Mouse (Mus musculus) stomach, postnatal 0 days (tissue): Measurements from ENCODE around the gene Defb11. TPM values are rescaled to one million over a fixed set of nuclear protein-coding genes. Genes with fewer than 3 reads are reported as not detected.
"Not testable (repeated sequence)": the region's sequence is repeated elsewhere in the genome, so short reads cannot be mapped to it uniquely, and the experiment has no call there.

Source experiments
- ATAC-seq: fragments of 200-750 bp; cut with Nextera tagmentation; 2 replicates; pipeline ENCODE4 v1.8.0; 2017; ENCODE audit not compliant: low FRiP score, low TSS enrichment
- DNase-seq: peaks from one replicate; pipeline ENCODE4 v3.0.0-alpha.2; 2016; ENCODE audit warnings: low spot score
- H3K27ac ChIP-seq: fragments of 300-500 bp; sonication (generic); replicated peaks from 2 replicates; pipeline ENCODE4 v1.5.1; 2014; ENCODE audit warnings: mild to moderate bottlenecking, control low read depth
- H3K27me3 ChIP-seq: fragments of 300-500 bp; sonication (generic); 2 replicates; pipeline ENCODE4 v1.6.1; 2014; ENCODE audit warnings: low read length; ENCODE audit not compliant: control insufficient read depth, insufficient read depth
- H3K36me3 ChIP-seq: fragments of 300-500 bp; sonication (generic); 2 replicates; pipeline ENCODE4 v1.6.1; 2014; ENCODE audit warnings: low read length, mixed read lengths; ENCODE audit not compliant: control insufficient read depth, insufficient read depth
- H3K4me1 ChIP-seq: fragments of 300-500 bp; sonication (generic); replicated peaks from 2 replicates; pipeline ENCODE4 v1.6.1; 2014; ENCODE audit warnings: antibody characterized with exemption; ENCODE audit not compliant: control insufficient read depth, insufficient read depth
- H3K4me2 ChIP-seq: fragments of 300-500 bp; sonication (generic); replicated peaks from 2 replicates; pipeline ENCODE4 v1.6.1; 2014; ENCODE audit warnings: low read depth, mild to moderate bottlenecking, control low read depth, moderate library complexity
- H3K4me3 ChIP-seq: fragments of 300-500 bp; sonication (generic); 2 replicates; pipeline ENCODE4 v1.5.1; 2014; ENCODE audit warnings: low read depth, low read length, control low read depth
- H3K9ac ChIP-seq: fragments of 300-500 bp; sonication (generic); 2 replicates; pipeline ENCODE4 v1.6.1; 2014; ENCODE audit warnings: mild to moderate bottlenecking, low read length, control low read depth, mixed read lengths
- H3K9me3 ChIP-seq: fragments of 300-500 bp; sonication (generic); 2 replicates; pipeline ENCODE4 v1.6.1; 2016; ENCODE audit warnings: low read length; ENCODE audit not compliant: control insufficient read depth
- CTCF ChIP-seq: IDR thresholded peaks from 2 replicates; pipeline ENCODE4 v1.5.1; 2016; ENCODE audit warnings: antibody characterized with exemption, low read depth, mild to moderate bottlenecking, moderate library complexity
- EP300 ChIP-seq: optimal IDR thresholded peaks from 2 replicates; pipeline ENCODE3; 2016; ENCODE audit warnings: antibody characterized with exemption
- WGBS: fragments of 180-500 bp; shearing (Covaris S2); extraction: QIAGEN DNeasy Blood & Tissue Kit; methylation state at CpG from one replicate; pipeline ENCODE4 v1.1.7; 2014; 5-methylcytosine and 5-hydroxymethylcytosine counted together
- polyA plus RNA-seq: library from polyadenylated mRNA; unstranded; fragments of >200 nt; fragmentation: Nextera tagmentation; extraction: Ambion mirVana; gene quantifications from 2 replicates; pipeline ENCODE4 v1.2.1, GENCODE M21; 2015

Defb11 gene
- polyA plus RNA-seq, 1 experiment from 2014 or later: not detected

GRCm38 (mm10) chr8:21915625-21916024, 9.4 kb upstream of the Defb11 start:
- WGBS: 85% methylated on average over 3 of the region's 3 CpGs

GRCm38 (mm10) chr8:21912554-21912953, 6.3 kb upstream of the Defb11 start:
- ATAC-seq: no peak
- TF ChIP-seq CTCF: no peak
- no peak for TF ChIP-seq EP300
- Histone ChIP-seq H3K27ac (no peak overlapping the region), H3K9me3 (no peaks in the 10 kb centered on the region), H3K4me3 (no peak overlapping the region), H3K36me3 (no peaks in the 10 kb centered on the region), H3K4me1 (no peaks in the 10 kb centered on the region), H3K4me2 (no peak overlapping the region), H3K9ac (no peak overlapping the region), H3K27me3 (no peaks in the 10 kb centered on the region)
- DNase-seq: no peak
- WGBS: 21% methylated on average over 2 of the region's 2 CpGs

More at GRCm38 (mm10) chr8:21915625-21916024, 9.4 kb upstream of the Defb11 start:
- Histone ChIP-seq H3K27ac (no peak overlapping the region), H3K4me1 (no peaks in the 10 kb centered on the region), H3K36me3 (no peaks in the 10 kb centered on the region), H3K4me2 (no peak overlapping the region), H3K9me3 (no peaks in the 10 kb centered on the region), H3K9ac (no peak overlapping the region), H3K27me3 (no peaks in the 10 kb centered on the region), H3K4me3 (no peak overlapping the region)
- ATAC-seq: no peak
- DNase-seq: no peak
- TF ChIP-seq EP300: no peak
- no peak for TF ChIP-seq CTCF

- Histone ChIP-seq H3K9me3 (no peaks in the 10 kb centered on the region), H3K4me2 (no peak overlapping the region), H3K9ac (no peak overlapping the region), H3K36me3 (no peaks in the 10 kb centered on the region), H3K27ac (no peak overlapping the region), H3K4me1 (no peaks in the 10 kb centered on the region), H3K4me3 (no peak overlapping the region), H3K27me3 (no peaks in the 10 kb centered on the region)
- TF ChIP-seq EP300 (no peak), CTCF (no peak)
- DNase-seq (no peak), ATAC-seq (no peak)
- WGBS: 29% methylated on average over 1 of the region's 1 CpGs
Measured at GRCm38 (mm10) chr8:21911931-21912330, 5.7 kb upstream of the Defb11 start.

- ATAC-seq, H3K36me3 ChIP-seq, H3K27me3 ChIP-seq, H3K4me1 ChIP-seq, H3K9ac ChIP-seq, H3K4me2 ChIP-seq, H3K4me3 ChIP-seq, H3K27ac ChIP-seq, H3K9me3 ChIP-seq, DNase-seq: not testable (repeated sequence)
Measured at GRCm38 (mm10) chr8:21885321-21885720, 20.9 kb downstream of the Defb11 start, which contains the start of gene Defb9. Gene Defb9 (minus strand): TSS chr8:21885421.

GRCm38 (mm10) chr8:21858586-21858985, 47.6 kb downstream of the Defb11 start, which contains the start of gene Defb10:
Gene Defb10 (plus strand): TSS chr8:21858901.
- H3K27ac ChIP-seq, H3K4me3 ChIP-seq, DNase-seq, H3K27me3 ChIP-seq, H3K9me3 ChIP-seq, H3K36me3 ChIP-seq, H3K4me1 ChIP-seq, H3K4me2 ChIP-seq, ATAC-seq, H3K9ac ChIP-seq: not testable (repeated sequence)
- 48% methylated on average over 1 of the region's 1 CpGs for whole genome bisulfite sequencing

Other genes with a start within 250 kb of the Defb11 start
- not detected in 2 replicates for gene Defa34, start 240.6 kb downstream of the Defb11 start, polyA plus RNA-seq
- gene AY761184, start 202.8 kb downstream of the Defb11 start, polyA plus RNA-seq: not detected in 2 replicates
- not detected in 2 replicates for gene Defa24, start 171.9 kb downstream of the Defb11 start, polyA plus RNA-seq
- not detected in 2 replicates for gene Defb50, start 82.9 kb downstream of the Defb11 start, polyA plus RNA-seq
- not detected in 2 replicates for gene Defb2, start 66.5 kb downstream of the Defb11 start, polyA plus RNA-seq
- not detected in 2 replicates for gene Defb10, start 47.5 kb downstream of the Defb11 start, polyA plus RNA-seq
- not detected in 2 replicates for gene Defb9, start 21.0 kb downstream of the Defb11 start, polyA plus RNA-seq
- not detected in 2 replicates for gene Defb15, start 26.3 kb upstream of the Defb11 start, polyA plus RNA-seq
- gene Defb35, start 31.9 kb upstream of the Defb11 start, polyA plus RNA-seq: not detected in 2 replicates
- gene Defb13, start 40.4 kb upstream of the Defb11 start, polyA plus RNA-seq: not detected in 2 replicates
- gene Fam90a1a, start 52.3 kb upstream of the Defb11 start, polyA plus RNA-seq: not detected in 2 replicates
- gene Ccdc70, start 63.4 kb upstream of the Defb11 start, polyA plus RNA-seq: not detected in 2 replicates
- gene Atp7b, start 153.9 kb upstream of the Defb11 start, polyA plus RNA-seq: 5.1 and 5.9 TPM in 2 replicates
- 14.6 and 16.1 TPM in 2 replicates for gene Alg11, start 154.3 kb upstream of the Defb11 start, polyA plus RNA-seq
- 0.21 and 0.23 TPM in 2 replicates for gene Nek5, start 218.6 kb upstream of the Defb11 start, polyA plus RNA-seq